Mouse (Mus musculus) neural tube, embryonic 13.5 days (tissue): ENCODE data around the gene Ptprh. TPM values are rescaled to one million over a fixed set of nuclear protein-coding genes. Genes with fewer than 3 reads are reported as not detected.

ENCODE experiments used
- ATAC-seq: fragments of 200-750 bp; cut with Nextera tagmentation; 2 replicates; pipeline ENCODE4 v1.8.0; 2017; ENCODE audit warnings: low read depth, mild to moderate bottlenecking, moderate TSS enrichment, moderate library complexity
- H3K27ac ChIP-seq: fragments of 300-500 bp; sonication (generic); replicated peaks from 2 replicates; pipeline ENCODE4 v1.5.1; 2015; ENCODE audit warnings: moderate library complexity, mild to moderate bottlenecking, inconsistent platforms
- H3K27me3 ChIP-seq: fragments of 300-500 bp; sonication (generic); 2 replicates; pipeline ENCODE4 v1.6.1; 2015; ENCODE audit warnings: mild to moderate bottlenecking, inconsistent platforms
- H3K36me3 ChIP-seq: fragments of 300-500 bp; sonication (generic); 2 replicates; pipeline ENCODE4 v1.6.1; 2015; ENCODE audit warnings: mild to moderate bottlenecking, inconsistent platforms
- H3K4me1 ChIP-seq: fragments of 300-500 bp; sonication (generic); replicated peaks from 2 replicates; pipeline ENCODE4 v1.6.1; 2015; ENCODE audit warnings: inconsistent platforms
- H3K4me2 ChIP-seq: fragments of 300-500 bp; sonication (generic); 2 replicates; pipeline ENCODE4 v1.6.1; 2015; ENCODE audit warnings: inconsistent platforms, mild to moderate bottlenecking, moderate library complexity
- H3K4me3 ChIP-seq: fragments of 300-500 bp; sonication (generic); 2 replicates; pipeline ENCODE4 v1.5.1; 2015; ENCODE audit warnings: mild to moderate bottlenecking, inconsistent platforms
- H3K9ac ChIP-seq: fragments of 300-500 bp; sonication (generic); 2 replicates; pipeline ENCODE4 v1.6.1; 2015; ENCODE audit warnings: moderate library complexity, mild to moderate bottlenecking, inconsistent platforms
- H3K9me3 ChIP-seq: fragments of 300-500 bp; sonication (generic); 2 replicates; pipeline ENCODE4 v1.6.1; 2016; ENCODE audit warnings: inconsistent platforms
- WGBS: fragments of 180-500 bp; shearing (Covaris S2); methylation state at CpG from one replicate; pipeline ENCODE4 v1.1.7; 2015; 5-methylcytosine and 5-hydroxymethylcytosine counted together
- polyA plus RNA-seq: library from polyadenylated mRNA; unstranded; fragments of >200 nt; fragmentation: Nextera tagmentation; extraction: Ambion mirVana; gene quantifications from 2 replicates; pipeline ENCODE4 v1.2.1, GENCODE M21; 2015

The Ptprh gene
- polyA plus RNA-seq, 1 experiment from 2014 or later, result 0.31 TPM

GRCm38 (mm10) chr7:4516332-4517050 lies 87.3 kb downstream of the Ptprh start, which contains the start of gene Tnnt1:
TSS of gene Tnnt1 (minus strand) at chr7:4516382.
- no peak within 1 kb of the TSS for H3K27ac ChIP-seq
- H3K9me3 ChIP-seq, result no peaks in the 10 kb centered on the region
- H3K4me3 ChIP-seq, result no peak within 1 kb of the TSS
- no peak for ATAC-seq
- no peak within 1 kb of the TSS for H3K9ac ChIP-seq
- no peak within 1 kb of the TSS for H3K4me2 ChIP-seq
- no peaks in the 10 kb centered on the region for H3K36me3 ChIP-seq
- H3K27me3 ChIP-seq, result peaks cover 11% of the 10 kb centered on the region
- H3K4me1 ChIP-seq, result peaks cover 17% of the 10 kb centered on the region
- WGBS, result 12% methylated on average over 4 of the region's 4 CpGs

- Histone ChIP-seq H3K4me1 (peaks cover 12% of the 10 kb centered on the region), H3K9ac (no peak overlapping the region), H3K9me3 (no peaks in the 10 kb centered on the region), H3K36me3 (no peaks in the 10 kb centered on the region), H3K4me3 (no peak overlapping the region), H3K27me3 (peaks cover 9% of the 10 kb centered on the region), H3K27ac (no peak overlapping the region), H3K4me2 (no peak overlapping the region)
- ATAC-seq, result no peak
- WGBS, result 60% methylated on average over 6 of the region's 6 CpGs
These were observed 88.0 kb downstream of the Ptprh start for GRCm38 (mm10) chr7:4515853-4516252.

- H3K4me1 ChIP-seq, result peaks cover 8% of the 10 kb centered on the region; the same call in 1 of the 2 replicates
- ATAC-seq, result no peak
- H3K4me3 ChIP-seq, result no peak overlapping the region
- no peak overlapping the region for H3K27ac ChIP-seq
- no peaks in the 10 kb centered on the region for H3K27me3 ChIP-seq
- H3K4me2 ChIP-seq, result no peak overlapping the region
- 51% methylated on average over 6 of the region's 6 CpGs for WGBS
- H3K9ac ChIP-seq, result peak overlapping the region; percentile 22; the same call in 1 of the 2 replicates
- H3K36me3 ChIP-seq, result no peaks in the 10 kb centered on the region
- H3K9me3 ChIP-seq, result no peaks in the 10 kb centered on the region
These were observed 89.8 kb downstream of the Ptprh start for GRCm38 (mm10) chr7:4513829-4514712.

- ATAC-seq, result no peak
- Histone ChIP-seq H3K4me1 (peaks cover 8% of the 10 kb centered on the region; the same call in 1 of the 2 replicates), H3K36me3 (no peaks in the 10 kb centered on the region), H3K27me3 (no peaks in the 10 kb centered on the region), H3K4me3 (no peak overlapping the region), H3K9ac (no peak overlapping the region), H3K4me2 (no peak overlapping the region), H3K9me3 (no peaks in the 10 kb centered on the region), H3K27ac (no peak overlapping the region)
- 23% methylated on average over 13 of the region's 13 CpGs for WGBS
These were observed 90.6 kb downstream of the Ptprh start for GRCm38 (mm10) chr7:4513236-4513635.

GRCm38 (mm10) chr7:4511489-4512224 lies 92.2 kb downstream of the Ptprh start:
- no peaks in the 10 kb centered on the region for H3K36me3 ChIP-seq
- no peak overlapping the region for H3K27ac ChIP-seq
- no peak overlapping the region for H3K4me2 ChIP-seq
- no peak for ATAC-seq
- no peak overlapping the region for H3K9ac ChIP-seq
- H3K27me3 ChIP-seq, result no peaks in the 10 kb centered on the region
- no peak overlapping the region for H3K4me3 ChIP-seq
- H3K4me1 ChIP-seq, result peaks cover 8% of the 10 kb centered on the region; the same call in 1 of the 2 replicates
- H3K9me3 ChIP-seq, result no peaks in the 10 kb centered on the region
- WGBS, result 80% methylated on average over 8 of the region's 8 CpGs

- Histone ChIP-seq H3K27ac (no peak overlapping the region), H3K4me1 (no peaks in the 10 kb centered on the region), H3K36me3 (no peaks in the 10 kb centered on the region), H3K9ac (no peak overlapping the region), H3K27me3 (no peaks in the 10 kb centered on the region), H3K9me3 (no peaks in the 10 kb centered on the region), H3K4me3 (no peak overlapping the region), H3K4me2 (peak overlapping the region; percentile 14; the same call in 1 of the 2 replicates)
- WGBS, result 14% methylated on average over 24 of the region's 24 CpGs
- ATAC-seq, result peak; percentile 41; the same call in 1 of the 2 replicates
These were observed 93.8 kb downstream of the Ptprh start for GRCm38 (mm10) chr7:4509863-4510608.

- WGBS, result 90% methylated on average over 8 of the region's 8 CpGs
- H3K27ac ChIP-seq, result no peak overlapping the region
- H3K4me2 ChIP-seq, result no peak overlapping the region
- no peak overlapping the region for H3K9ac ChIP-seq
- no peaks in the 10 kb centered on the region for H3K36me3 ChIP-seq
- H3K4me3 ChIP-seq, result no peak overlapping the region
- no peaks in the 10 kb centered on the region for H3K27me3 ChIP-seq
- H3K4me1 ChIP-seq, result no peaks in the 10 kb centered on the region
- H3K9me3 ChIP-seq, result no peaks in the 10 kb centered on the region
- no peak for ATAC-seq
These were observed 95.1 kb downstream of the Ptprh start for GRCm38 (mm10) chr7:4508739-4509116.

GRCm38 (mm10) chr7:4508062-4508738 lies 95.6 kb downstream of the Ptprh start:
- no peak for ATAC-seq
- 73% methylated on average over 12 of the region's 32 CpGs for whole genome bisulfite sequencing

GRCm38 (mm10) chr7:4507220-4507619 lies 96.6 kb downstream of the Ptprh start:
- H3K27me3 ChIP-seq, result no peaks in the 10 kb centered on the region
- H3K4me1 ChIP-seq, result 0 out of 2 replicates have a peak, but pooled peaks cover 4% of the 10 kb centered on the region
- H3K9ac ChIP-seq, result no peak overlapping the region
- no peaks in the 10 kb centered on the region for H3K36me3 ChIP-seq
- no peaks in the 10 kb centered on the region for H3K9me3 ChIP-seq
- no peak for ATAC-seq
- no peak overlapping the region for H3K4me2 ChIP-seq
- H3K4me3 ChIP-seq, result no peak overlapping the region
- 73% methylated on average over 4 of the region's 4 CpGs for WGBS
- H3K27ac ChIP-seq, result no peak overlapping the region

More at GRCm38 (mm10) chr7:4508062-4508738, 95.6 kb downstream of the Ptprh start:
- Histone ChIP-seq H3K4me1 (no peaks in the 10 kb centered on the region), H3K9me3 (no peaks in the 10 kb centered on the region), H3K4me3 (no peak overlapping the region), H3K4me2 (no peak overlapping the region), H3K27ac (no peak overlapping the region), H3K9ac (no peak overlapping the region), H3K36me3 (no peaks in the 10 kb centered on the region), H3K27me3 (no peaks in the 10 kb centered on the region)

- peaks cover 15% of the 10 kb centered on the region for H3K4me1 ChIP-seq
- H3K9ac ChIP-seq, result no peak overlapping the region
- no peak for ATAC-seq
- no peak overlapping the region for H3K4me3 ChIP-seq
- H3K4me2 ChIP-seq, result no peak overlapping the region
- 65% methylated on average over 11 of the region's 11 CpGs for WGBS
- no peaks in the 10 kb centered on the region for H3K9me3 ChIP-seq
- no peaks in the 10 kb centered on the region for H3K27me3 ChIP-seq
- no peak overlapping the region for H3K27ac ChIP-seq
- no peaks in the 10 kb centered on the region for H3K36me3 ChIP-seq
These were observed 99.0 kb downstream of the Ptprh start for GRCm38 (mm10) chr7:4504646-4505435.
